Mouse (Mus musculus): ENCODE results near the gene Kcnd3.

- TF ChIP-seq GATA1 (IDR thresholded peaks at IDR 0.05; ENCODE audit: borderline replicate concordance, low read length) (no peak), FLI1 (IDR thresholded peaks at IDR 0.05; ENCODE audit: low read length) (no peak)
Observed at GRCm38 (mm10) chr3:105633021-105633420, 180.9 kb downstream of the Kcnd3 start.

All from megakaryocyte, embryonic 14.5 days (primary cell).